Mouse (Mus musculus): ENCODE measurements around the gene Kdm1b.

GRCm38 (mm10) chr13:47014334-47015194 is 28.7 kb upstream of the Kdm1b start, which contains the start of gene Nhlrc1:
- TF ChIP-seq POLR2A (IDR thresholded peaks at IDR 0.05; ENCODE audit: low read depth, low read length) (no peak), CTCF (conservative IDR thresholded peaks at IDR 0.05; ENCODE audit: insufficient read depth, insufficient read length, low read depth, low read length) (peak; percentile 90)
